Mouse (Mus musculus) gastrocnemius, adult 18-20 months (tissue): Measurements from ENCODE around the gene Gnl1. TPM values are rescaled to one million over a fixed set of nuclear protein-coding genes. Genes with fewer than 3 reads are reported as not detected.
"Not testable (repeated sequence)": the region's sequence is repeated elsewhere in the genome, so short reads cannot be mapped to it uniquely, and the experiment has no call there.

ENCODE experiments used
- DNase-seq: peaks from one replicate; pipeline ENCODE4 v3.0.0; 2021; ENCODE audit warnings: low spot score
- long read RNA-seq, 2 experiments: library from polyadenylated mRNA; stranded (forward); transcript quantifications; one replicate each; pipeline ENCODE4 v2.0.0; 2021
- total RNA-seq, 2 experiments: library from RNA; stranded (reverse); gene quantifications; 2 replicates each; pipeline ENCODE4 v1.2.3; 2021

Gnl1 gene
- total RNA-seq: 10 to 100 TPM; 20.2 to 26.0 TPM
- long read RNA-seq, experiment 1, transcript Gnl1-201 (12 exons, 2,848 nt): major isoform, 57 of 60 reads
- long read RNA-seq, experiment 1, partial matches to known transcripts: 1 of 60 reads
- long read RNA-seq, experiment 1, other reads (novel, unspliced or antisense): 2 of 60 reads
- long read RNA-seq, experiment 2, transcript Gnl1-201 (12 exons, 2,848 nt): major isoform, 39 of 52 reads
- long read RNA-seq, experiment 2, partial matches to known transcripts: 9 of 52 reads
- long read RNA-seq, experiment 2, other reads (novel, unspliced or antisense): 4 of 52 reads

GRCm38 (mm10) chr17:35979401-35980362 lies at the start of gene Gnl1, which contains the start of gene Prr3:
TSS of gene Gnl1 (plus strand) at chr17:35979851.
TSS of gene Prr3 (minus strand) at chr17:35980236.
- peak; percentile 90 for DNase-seq

GRCm38 (mm10) chr17:35930627-35931026 lies 49.0 kb upstream of the Gnl1 start:
- no peak for DNase-seq

GRCm38 (mm10) chr17:35932608-35933007 lies 47.0 kb upstream of the Gnl1 start:
- no peak for DNase-seq

- not testable (repeated sequence) for DNase-seq
These were observed 43.9 kb upstream of the Gnl1 start for GRCm38 (mm10) chr17:35935763-35936162.

- no peak for DNase-seq
These were observed 41.8 kb upstream of the Gnl1 start for GRCm38 (mm10) chr17:35937700-35938348.

GRCm38 (mm10) chr17:35939108-35939507 lies 40.5 kb upstream of the Gnl1 start:
- no peak for DNase-seq

GRCm38 (mm10) chr17:35939941-35940340 lies 39.7 kb upstream of the Gnl1 start:
- DNase-seq: no peak

- DNase-seq: not testable (repeated sequence)
These were observed 28.7 kb upstream of the Gnl1 start for GRCm38 (mm10) chr17:35950946-35951345.

- DNase-seq: not testable (repeated sequence)
These were observed 27.1 kb upstream of the Gnl1 start for GRCm38 (mm10) chr17:35952559-35952958.

GRCm38 (mm10) chr17:35954665-35955064 lies 25.0 kb upstream of the Gnl1 start:
- no peak for DNase-seq

GRCm38 (mm10) chr17:35958533-35959223 lies 21.0 kb upstream of the Gnl1 start:
- DNase-seq: no peak

- DNase-seq: no peak
These were observed 16.4 kb upstream of the Gnl1 start for GRCm38 (mm10) chr17:35963279-35963678.

GRCm38 (mm10) chr17:35967621-35968020 lies 12.0 kb upstream of the Gnl1 start:
- DNase-seq: no peak

GRCm38 (mm10) chr17:35969418-35970389 lies 9.9 kb upstream of the Gnl1 start, which contains the start of gene Abcf1:
TSS of gene Abcf1 (minus strand) at chr17:35969761.
- DNase-seq: peak; percentile 99

- no peak for DNase-seq
These were observed 7.5 kb upstream of the Gnl1 start for GRCm38 (mm10) chr17:35972131-35972530.

GRCm38 (mm10) chr17:35978811-35979400 lies 745 bp upstream of the Gnl1 start:
- no peak for DNase-seq

GRCm38 (mm10) chr17:35980363-35980754 lies 708 bp downstream of the Gnl1 start:
- DNase-seq: peak; percentile 48

GRCm38 (mm10) chr17:35981776-35982175 lies 2.1 kb downstream of the Gnl1 start:
- no peak for DNase-seq

- no peak for DNase-seq
These were observed 12.1 kb downstream of the Gnl1 start for GRCm38 (mm10) chr17:35991781-35992180.
